Mouse (Mus musculus) liver, embryonic 14.5 days (tissue): ENCODE data around the gene Hectd4. TPM values are rescaled to one million over a fixed set of nuclear protein-coding genes. Genes with fewer than 3 reads are reported as not detected.

Experiments
- ATAC-seq: fragments of 200-750 bp; cut with Nextera tagmentation; 2 replicates; pipeline ENCODE4 v1.8.0; 2017; ENCODE audit warnings: moderate number of reproducible peaks, mild to moderate bottlenecking, moderate library complexity; ENCODE audit not compliant: insufficient read depth
- DNase-seq, 3 experiments: peaks; one replicate each; pipeline ENCODE4 v3.0.0-alpha.2; 2012 to 2013; ENCODE audit warnings: low read depth in 3 of 3, low spot score in 3 of 3
- H3K27ac ChIP-seq: fragments of 300-500 bp; sonication (generic); 2 replicates; pipeline ENCODE4 v1.5.1; 2014; ENCODE audit warnings: moderate library complexity, mild to moderate bottlenecking, control low read depth, inconsistent platforms
- H3K27me3 ChIP-seq: fragments of 300-500 bp; sonication (generic); 2 replicates; pipeline ENCODE4 v1.6.1; 2014; ENCODE audit warnings: mild to moderate bottlenecking, low read length, moderate library complexity; ENCODE audit not compliant: control insufficient read depth, insufficient read depth
- H3K36me3 ChIP-seq: fragments of 300-500 bp; sonication (generic); replicated peaks from 2 replicates; pipeline ENCODE4 v1.6.1; 2014; ENCODE audit warnings: low read depth; ENCODE audit not compliant: control insufficient read depth, insufficient read depth
- H3K4me1 ChIP-seq, 2 experiments: fragments of 200-500 bp in 1 of 2; fragments of 300-500 bp in 1 of 2; sonication (generic) in 1 of 2; replicated peaks; 2 replicates each; pipeline ENCODE4 v1.6.1; 2012 to 2014; ENCODE audit warnings: antibody characterized with exemption in 1 of 2, inconsistent platforms in 1 of 2, low read length in 1 of 2; ENCODE audit not compliant: control insufficient read depth in 2 of 2, insufficient read depth in 2 of 2
- H3K4me2 ChIP-seq: fragments of 300-500 bp; sonication (generic); 2 replicates; pipeline ENCODE4 v1.6.1; 2014; ENCODE audit warnings: low read depth, mild to moderate bottlenecking, control low read depth, moderate library complexity
- H3K4me3 ChIP-seq, 2 experiments: fragments of 200-500 bp in 1 of 2; fragments of 300-500 bp in 1 of 2; sonication (generic) in 1 of 2; 2 replicates each; pipeline ENCODE4 v1.5.1; 2012 to 2014; ENCODE audit warnings: low read depth in 2 of 2, low read length in 2 of 2, mild to moderate bottlenecking in 2 of 2, control low read depth in 1 of 2, inconsistent platforms in 1 of 2, moderate library complexity in 1 of 2; ENCODE audit not compliant: insufficient read depth in 1 of 2
- H3K9ac ChIP-seq: fragments of 300-500 bp; sonication (generic); replicated peaks from 2 replicates; pipeline ENCODE4 v1.6.1; 2014; ENCODE audit warnings: mild to moderate bottlenecking, control low read depth, moderate library complexity
- H3K9me3 ChIP-seq: fragments of 300-500 bp; sonication (generic); 2 replicates; pipeline ENCODE4 v1.6.1; 2016; ENCODE audit warnings: low read length, mixed read lengths; ENCODE audit not compliant: control insufficient read depth
- CTCF ChIP-seq: IDR thresholded peaks from 2 replicates; pipeline ENCODE4 v1.5.1; 2016; ENCODE audit warnings: antibody characterized with exemption, low read depth, control low read depth
- EP300 ChIP-seq: IDR thresholded peaks from 2 replicates; pipeline ENCODE4 v1.6.1; 2016; ENCODE audit warnings: antibody characterized with exemption, low read depth
- WGBS: fragments of 180-500 bp; shearing (Covaris S2); extraction: QIAGEN DNeasy Blood & Tissue Kit; methylation state at CpG from one replicate; pipeline ENCODE4 v1.1.7; 2014; ENCODE audit not compliant: insufficient replicate concordance; 5-methylcytosine and 5-hydroxymethylcytosine counted together
- polyA plus RNA-seq, 2 experiments: library from polyadenylated mRNA; depleted of rRNA in 1 of 2; stranded (reverse) in 1 of 2; unstranded in 1 of 2; fragments of >200 nt; fragmentation: Nextera tagmentation in 1 of 2; extraction: Ambion mirVana in 1 of 2; gene quantifications; 2 replicates each; pipeline versions ENCODE4 v1.2.1 to v1.2.3; 2012 to 2014

Gene Hectd4
- polyA plus RNA-seq, 2 experiments = 11.2 to 15.8 TPM

GRCm38 (mm10) chr5:121244365-121244731 lies 24.3 kb downstream of the Hectd4 start:
- H3K9ac ChIP-seq = peak overlapping the region; percentile 64
- H3K9me3 ChIP-seq = no peaks in the 10 kb centered on the region
- H3K27ac ChIP-seq = peak overlapping the region; percentile 94
- WGBS = 17% methylated on average over 5 of the region's 5 CpGs
- H3K4me3 ChIP-seq = peak overlapping the region in 1 of 2 experiments; percentile 34; a peak in 2 of 4 replicates
- H3K4me2 ChIP-seq = peak overlapping the region; percentile 72
- no peak for TF ChIP-seq CTCF
- TF ChIP-seq EP300 = peak; percentile 84
- ATAC-seq (peak; percentile 58), DNase-seq (peak; percentile 71 to 75 (median 74))
- peaks cover 11% of the 10 kb centered on the region for H3K36me3 ChIP-seq
- peaks cover 90 to 94% of the 10 kb centered on the region in 2 experiments for H3K4me1 ChIP-seq
- no peaks in the 10 kb centered on the region for H3K27me3 ChIP-seq

- Histone ChIP-seq H3K9ac (peak overlapping the region; percentile 64), H3K27ac (peak overlapping the region; percentile 94), H3K27me3 (no peaks in the 10 kb centered on the region), H3K36me3 (peaks cover 8% of the 10 kb centered on the region), H3K4me2 (peak overlapping the region; percentile 72), H3K4me3 (peak overlapping the region in 1 of 2 experiments; percentile 1; a peak in 3 of 4 replicates), H3K9me3 (no peaks in the 10 kb centered on the region), H3K4me1 (peaks cover 90 to 94% of the 10 kb centered on the region in 2 experiments)
- ATAC-seq (0 out of 2 replicates have a peak, but pooled peaks have one; percentile 6), DNase-seq (no peak)
- 40% methylated on average over 7 of the region's 7 CpGs for WGBS
- no peak for TF ChIP-seq EP300
Measured at GRCm38 (mm10) chr5:121245201-121245600, 25.2 kb downstream of the Hectd4 start.

GRCm38 (mm10) chr5:121248766-121249394 lies 28.9 kb downstream of the Hectd4 start:
- Histone ChIP-seq H3K4me1 (peaks cover 65 to 69% of the 10 kb centered on the region in 2 experiments), H3K27ac (peak overlapping the region; percentile 65), H3K27me3 (no peaks in the 10 kb centered on the region), H3K4me2 (peak overlapping the region; percentile 14), H3K9me3 (no peaks in the 10 kb centered on the region), H3K36me3 (peaks cover 21% of the 10 kb centered on the region), H3K4me3 (no peak overlapping the region), H3K9ac (no peak overlapping the region; the same call in 1 of the 2 replicates)
- peak; percentile 42 for ATAC-seq
- WGBS = 58% methylated on average over 3 of the region's 3 CpGs
- no peak for DNase-seq
- no peak for TF ChIP-seq EP300
- TF ChIP-seq CTCF = peak; percentile 61

GRCm38 (mm10) chr5:121249693-121250092 lies 29.7 kb downstream of the Hectd4 start:
- Histone ChIP-seq H3K9ac (no peak overlapping the region; the same call in 1 of the 2 replicates), H3K27me3 (no peaks in the 10 kb centered on the region)

GRCm38 (mm10) chr5:121251813-121252212 lies 31.8 kb downstream of the Hectd4 start:
- Histone ChIP-seq H3K9me3 (no peaks in the 10 kb centered on the region), H3K27ac (no peak overlapping the region), H3K4me2 (no peak overlapping the region), H3K4me1 (peaks cover 37 to 43% of the 10 kb centered on the region in 2 experiments), H3K27me3 (no peaks in the 10 kb centered on the region), H3K9ac (no peak overlapping the region), H3K4me3 (no peak overlapping the region), H3K36me3 (peaks cover 50% of the 10 kb centered on the region)
- TF ChIP-seq EP300 (no peak), CTCF (no peak)
- 76% methylated on average over 8 of the region's 8 CpGs for WGBS
- ATAC-seq (no peak), DNase-seq (no peak)

More at GRCm38 (mm10) chr5:121249693-121250092, 29.7 kb downstream of the Hectd4 start:
- Histone ChIP-seq H3K36me3 (peaks cover 29% of the 10 kb centered on the region), H3K4me3 (no peak overlapping the region), H3K4me2 (no peak overlapping the region), H3K27ac (peak overlapping the region; percentile 47), H3K9me3 (no peaks in the 10 kb centered on the region), H3K4me1 (peaks cover 56 to 62% of the 10 kb centered on the region in 2 experiments)
- DNase-seq (no peak), ATAC-seq (no peak)
- WGBS = 56% methylated on average over 3 of the region's 3 CpGs
- TF ChIP-seq CTCF (no peak), EP300 (no peak)
